Mouse (Mus musculus) lung, embryonic 14.5 days (tissue): ENCODE data around the gene Reg3g. TPM values are rescaled to one million over a fixed set of nuclear protein-coding genes. Genes with fewer than 3 reads are reported as not detected.
"Not testable (repeated sequence)": the region's sequence is repeated elsewhere in the genome, so short reads cannot be mapped to it uniquely, and the experiment has no call there.

Experiments
- ATAC-seq: fragments of 200-750 bp; cut with Nextera tagmentation; 2 replicates; pipeline ENCODE4 v1.8.0; 2017; ENCODE audit warnings: mild to moderate bottlenecking, moderate TSS enrichment, moderate library complexity; ENCODE audit not compliant: insufficient read depth
- DNase-seq: peaks from one replicate; pipeline ENCODE4 v3.0.0-alpha.2; 2015
- H3K27ac ChIP-seq: fragments of 300-500 bp; sonication (generic); 2 replicates; pipeline ENCODE4 v1.5.1; 2014; ENCODE audit warnings: low read depth, mild to moderate bottlenecking, moderate library complexity
- H3K27me3 ChIP-seq: fragments of 300-500 bp; sonication (generic); 2 replicates; pipeline ENCODE4 v1.6.1; 2014; ENCODE audit warnings: low read length, control low read depth; ENCODE audit not compliant: insufficient read depth
- H3K36me3 ChIP-seq: fragments of 300-500 bp; sonication (generic); 2 replicates; pipeline ENCODE4 v1.6.1; 2014; ENCODE audit warnings: control low read depth; ENCODE audit not compliant: insufficient read depth
- H3K4me1 ChIP-seq: fragments of 300-500 bp; sonication (generic); 2 replicates; pipeline ENCODE4 v1.6.1; 2014; ENCODE audit warnings: antibody characterized with exemption, control low read depth; ENCODE audit not compliant: insufficient read depth
- H3K4me2 ChIP-seq: fragments of 300-500 bp; sonication (generic); 2 replicates; pipeline ENCODE4 v1.6.1; 2014; ENCODE audit warnings: mild to moderate bottlenecking
- H3K4me3 ChIP-seq: fragments of 300-500 bp; sonication (generic); 2 replicates; pipeline ENCODE4 v1.5.1; 2014; ENCODE audit warnings: low read depth, low read length
- H3K9ac ChIP-seq: fragments of 300-500 bp; sonication (generic); 2 replicates; pipeline ENCODE4 v1.6.1; 2014
- H3K9me3 ChIP-seq: fragments of 300-500 bp; sonication (generic); 2 replicates; pipeline ENCODE4 v1.6.1; 2016; ENCODE audit warnings: low read depth, low read length, control low read depth
- CTCF ChIP-seq: IDR thresholded peaks from 2 replicates; pipeline ENCODE4 v1.5.1; 2016; ENCODE audit warnings: antibody characterized with exemption, low read depth
- WGBS: fragments of 180-500 bp; shearing (Covaris S2); extraction: QIAGEN DNeasy Blood & Tissue Kit; methylation state at CpG from one replicate; pipeline ENCODE4 v1.1.7; 2014; 5-methylcytosine and 5-hydroxymethylcytosine counted together
- polyA plus RNA-seq: library from polyadenylated mRNA; unstranded; fragments of >200 nt; fragmentation: Nextera tagmentation; extraction: Ambion mirVana; gene quantifications from 2 replicates; pipeline ENCODE4 v1.2.1, GENCODE M21; 2014

Reg3g gene
- polyA plus RNA-seq, 1 experiment from 2014 or later: not detected

DNA sequence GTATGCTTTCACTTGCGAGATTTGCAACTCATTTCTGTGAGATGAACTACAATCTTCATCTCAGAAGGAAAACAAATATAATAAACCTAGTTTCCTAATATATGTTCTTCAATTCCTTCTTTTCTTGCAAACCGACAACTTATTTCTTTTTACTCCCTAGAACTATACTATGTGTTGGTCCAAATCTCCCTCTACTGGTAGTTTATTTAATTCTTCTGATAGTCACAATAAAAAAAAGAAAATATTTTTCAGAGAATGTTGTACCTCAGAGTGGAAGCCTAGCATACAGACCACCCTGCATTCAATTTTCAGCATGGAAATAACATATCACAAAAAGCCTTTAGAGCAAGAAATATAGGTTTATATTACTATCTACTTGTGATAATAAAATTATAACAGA, 5.4 kb downstream of the Reg3g start:
- peak; percentile 1 for DNase-seq
- 72% methylated on average over 2 of the region's 2 CpGs for WGBS

GRCm38 (mm10) chr6:78462360-78462759, 6.3 kb downstream of the Reg3g start:
- no peaks in the 10 kb centered on the region for H3K9me3 ChIP-seq
- no peak overlapping the region for H3K9ac ChIP-seq
- H3K4me1 ChIP-seq: no peaks in the 10 kb centered on the region
- WGBS: 47% methylated on average over 2 of the region's 2 CpGs
- H3K4me3 ChIP-seq: no peak overlapping the region
- TF ChIP-seq CTCF: no peak
- no peak overlapping the region for H3K27ac ChIP-seq
- ATAC-seq (no peak), DNase-seq (no peak)
- no peaks in the 10 kb centered on the region for H3K36me3 ChIP-seq
- no peak overlapping the region for H3K4me2 ChIP-seq
- H3K27me3 ChIP-seq: no peaks in the 10 kb centered on the region

More for the DNA sequence above, 5.4 kb downstream of the Reg3g start:
- Histone ChIP-seq H3K9me3 (no peaks in the 10 kb centered on the region), H3K9ac (no peak overlapping the region), H3K4me1 (no peaks in the 10 kb centered on the region), H3K27ac (no peak overlapping the region), H3K4me3 (no peak overlapping the region), H3K36me3 (no peaks in the 10 kb centered on the region), H3K27me3 (no peaks in the 10 kb centered on the region), H3K4me2 (no peak overlapping the region)
- TF ChIP-seq CTCF: no peak
- ATAC-seq: no peak

DNA sequence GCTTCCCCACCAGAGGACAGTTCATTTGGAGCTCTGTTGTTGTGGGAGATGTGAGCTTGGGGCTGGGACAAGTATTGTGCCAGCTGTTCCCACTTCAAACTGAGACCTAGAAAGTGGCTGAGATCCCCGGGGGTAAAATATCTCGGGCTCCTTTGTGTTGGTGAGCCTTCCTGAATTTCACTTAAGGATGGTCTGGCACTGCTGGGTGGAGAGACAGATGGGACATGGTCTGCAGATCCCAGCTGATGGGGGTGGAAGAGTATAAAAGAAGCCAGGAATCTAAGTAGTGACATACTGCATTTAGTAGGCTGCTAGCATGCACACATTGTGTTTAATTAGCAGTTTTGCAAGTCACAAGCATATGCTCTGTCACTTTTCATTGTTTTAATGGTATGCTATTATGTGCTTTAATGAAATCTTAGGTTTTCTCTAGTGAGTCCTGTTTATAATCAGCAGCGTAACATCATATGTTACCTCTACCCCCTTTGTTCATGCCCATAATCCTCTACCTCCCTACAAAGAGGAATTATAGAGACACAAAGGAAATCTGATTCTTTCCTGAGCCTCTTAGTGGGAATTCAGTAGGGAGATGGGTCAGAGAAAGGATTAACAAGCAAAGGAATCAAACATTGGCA, 8.4 kb downstream of the Reg3g start:
- Histone ChIP-seq H3K4me3 (no peak overlapping the region), H3K36me3 (no peaks in the 10 kb centered on the region), H3K4me1 (no peaks in the 10 kb centered on the region), H3K9ac (no peak overlapping the region), H3K9me3 (no peaks in the 10 kb centered on the region), H3K4me2 (no peak overlapping the region), H3K27me3 (no peaks in the 10 kb centered on the region), H3K27ac (no peak overlapping the region)
- DNase-seq: no peak
- no peak for ATAC-seq
- no peak for TF ChIP-seq CTCF
- WGBS: 54% methylated on average over 3 of the region's 3 CpGs

DNA sequence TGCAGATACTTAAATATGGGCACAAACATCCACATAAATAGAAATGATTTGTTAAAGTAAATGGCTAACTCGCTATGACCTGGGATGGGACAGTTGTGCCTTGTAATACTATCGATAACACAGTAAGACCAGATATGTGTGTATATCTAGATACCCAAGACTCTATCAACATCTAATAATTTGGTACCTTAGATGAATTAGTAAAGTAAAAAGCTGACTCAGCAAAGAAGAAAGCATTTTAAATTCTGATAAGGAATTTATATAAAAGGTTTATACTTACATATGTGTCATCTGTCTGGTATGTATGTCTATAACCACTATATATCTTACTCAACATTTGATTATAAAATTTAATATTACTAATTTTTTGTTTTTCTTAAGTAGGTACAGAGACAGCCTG, 15.9 kb downstream of the Reg3g start:
- Histone ChIP-seq H3K9ac (no peak overlapping the region), H3K4me2 (no peak overlapping the region), H3K36me3 (no peaks in the 10 kb centered on the region), H3K9me3 (no peaks in the 10 kb centered on the region), H3K4me1 (no peaks in the 10 kb centered on the region), H3K27me3 (no peaks in the 10 kb centered on the region), H3K27ac (no peak overlapping the region), H3K4me3 (no peak overlapping the region)
- 93% methylated on average over 2 of the region's 2 CpGs for WGBS
- DNase-seq: no peak
- no peak for ATAC-seq
- no peak for TF ChIP-seq CTCF

DNA sequence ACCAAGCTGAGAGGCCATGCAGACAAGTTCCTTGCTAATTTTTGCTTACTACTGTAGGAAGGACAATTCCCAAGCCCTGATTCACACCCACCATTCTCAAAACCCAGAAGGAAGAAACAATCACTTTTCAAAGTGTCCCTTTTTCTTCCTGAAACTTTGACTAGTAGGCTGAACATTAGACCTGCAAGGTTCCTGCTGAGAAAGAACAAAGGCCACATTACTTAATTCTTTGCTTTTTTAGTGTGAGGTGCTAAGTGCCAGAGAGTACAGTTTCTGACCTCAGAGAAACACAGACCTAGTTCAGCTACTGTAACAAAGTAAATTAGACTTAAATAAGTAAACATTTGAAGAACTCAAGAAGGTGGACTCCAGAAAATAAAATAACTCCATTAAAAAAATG, 20.3 kb downstream of the Reg3g start:
- no peak for TF ChIP-seq CTCF
- ATAC-seq (no peak), DNase-seq (no peak)
- H3K4me3 ChIP-seq: no peak overlapping the region
- no peaks in the 10 kb centered on the region for H3K27me3 ChIP-seq
- H3K36me3 ChIP-seq: no peaks in the 10 kb centered on the region
- no peak overlapping the region for H3K9ac ChIP-seq
- H3K4me2 ChIP-seq: no peak overlapping the region
- H3K4me1 ChIP-seq: no peaks in the 10 kb centered on the region
- no peak overlapping the region for H3K27ac ChIP-seq
- no peaks in the 10 kb centered on the region for H3K9me3 ChIP-seq

GRCm38 (mm10) chr6:78447202-78447601, 21.5 kb downstream of the Reg3g start:
- Histone ChIP-seq H3K9me3 (no peaks in the 10 kb centered on the region), H3K4me2 (no peak overlapping the region), H3K4me3 (no peak overlapping the region), H3K4me1 (no peaks in the 10 kb centered on the region), H3K27ac (no peak overlapping the region), H3K36me3 (no peaks in the 10 kb centered on the region), H3K27me3 (no peaks in the 10 kb centered on the region), H3K9ac (no peak overlapping the region)
- ATAC-seq (no peak), DNase-seq (no peak)
- WGBS: 36% methylated on average over 1 of the region's 1 CpGs
- no peak for TF ChIP-seq CTCF

DNA sequence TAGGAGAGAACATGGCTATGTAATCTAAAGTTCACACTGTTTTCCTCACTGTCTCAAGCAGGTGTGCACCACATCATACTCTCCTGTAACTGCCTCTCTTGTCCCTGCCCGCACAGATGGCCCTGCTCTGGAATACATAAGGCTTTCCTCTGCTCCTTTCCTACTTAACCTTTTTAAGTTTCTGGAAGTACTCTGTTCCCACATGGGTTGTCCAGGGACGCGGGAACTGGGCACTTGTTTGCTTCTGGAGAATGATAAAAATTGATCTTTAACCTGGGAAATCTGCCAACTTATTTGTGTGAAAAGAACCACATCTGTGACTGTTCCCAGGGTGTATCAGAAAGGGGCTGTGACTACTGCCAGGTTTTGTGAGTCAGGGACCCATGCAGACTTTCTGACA, 43.2 kb downstream of the Reg3g start:
- 64% methylated on average over 3 of the region's 3 CpGs for WGBS
- no peak overlapping the region for H3K9ac ChIP-seq
- no peak overlapping the region for H3K4me2 ChIP-seq
- H3K4me3 ChIP-seq: no peak overlapping the region
- no peak for ATAC-seq
- H3K9me3 ChIP-seq: no peaks in the 10 kb centered on the region
- no peak for DNase-seq
- no peaks in the 10 kb centered on the region for H3K36me3 ChIP-seq
- H3K27me3 ChIP-seq: no peaks in the 10 kb centered on the region
- H3K27ac ChIP-seq: no peak overlapping the region
- H3K4me1 ChIP-seq: no peaks in the 10 kb centered on the region
- no peak for TF ChIP-seq CTCF

- H3K27ac ChIP-seq, H3K4me1 ChIP-seq, H3K27me3 ChIP-seq, H3K36me3 ChIP-seq, DNase-seq, H3K9ac ChIP-seq, ATAC-seq, H3K4me3 ChIP-seq, H3K4me2 ChIP-seq, H3K9me3 ChIP-seq: not testable (repeated sequence)
Observed at GRCm38 (mm10) chr6:78422411-78422810, 46.3 kb downstream of the Reg3g start, which contains the start of gene Reg1. Gene Reg1, plus strand, starts transcription at chr6:78422711.

Other genes starting within 250 kb of the Reg3g start
- not detected in 2 replicates for gene Reg3b, start 98.2 kb downstream of the Reg3g start, polyA plus RNA-seq
- not detected in 2 replicates for gene Reg3d, start 90.0 kb downstream of the Reg3g start, polyA plus RNA-seq
- not detected in 2 replicates for gene Reg3a, start 88.2 kb downstream of the Reg3g start, polyA plus RNA-seq
- not detected in 2 replicates for gene Reg2, start 73.2 kb downstream of the Reg3g start, polyA plus RNA-seq
- gene Reg1, start 46.2 kb downstream of the Reg3g start, polyA plus RNA-seq: not detected in 2 replicates